Mouse (Mus musculus) neural tube, embryonic 11.5 days (tissue): Measurements from ENCODE around the gene Nudt13. TPM values are rescaled to one million over a fixed set of nuclear protein-coding genes. Genes with fewer than 3 reads are reported as not detected.

ENCODE experiments used
- ATAC-seq: fragments of 200-750 bp; cut with Nextera tagmentation; 2 replicates; pipeline ENCODE4 v1.8.0; 2017; ENCODE audit warnings: moderate number of reproducible peaks, mild to moderate bottlenecking, moderate TSS enrichment, moderate library complexity; ENCODE audit not compliant: insufficient read depth, low FRiP score, low TSS enrichment
- DNase-seq: peaks from one replicate; pipeline ENCODE4 v3.0.0-alpha.2; 2015; ENCODE audit warnings: low spot score
- H3K27ac ChIP-seq: fragments of 300-500 bp; sonication (generic); 2 replicates; pipeline ENCODE4 v1.5.1; 2014; ENCODE audit warnings: low read depth, mild to moderate bottlenecking, low read length
- H3K27me3 ChIP-seq: fragments of 300-500 bp; sonication (generic); 2 replicates; pipeline ENCODE4 v1.6.1; 2014; ENCODE audit warnings: mild to moderate bottlenecking, low read length, mixed read lengths; ENCODE audit not compliant: control insufficient read depth, insufficient read depth
- H3K36me3 ChIP-seq: fragments of 300-500 bp; sonication (generic); 2 replicates; pipeline ENCODE4 v1.6.1; 2014; ENCODE audit warnings: mild to moderate bottlenecking, low read length, moderate library complexity, mixed read lengths; ENCODE audit not compliant: control insufficient read depth, insufficient read depth
- H3K4me1 ChIP-seq: fragments of 300-500 bp; sonication (generic); 2 replicates; pipeline ENCODE4 v1.6.1; 2014; ENCODE audit warnings: low read length, mixed read lengths; ENCODE audit not compliant: control insufficient read depth, insufficient read depth
- H3K4me2 ChIP-seq: fragments of 300-500 bp; sonication (generic); 2 replicates; pipeline ENCODE4 v1.6.1; 2014; ENCODE audit warnings: low read depth, mild to moderate bottlenecking, moderate library complexity
- H3K4me3 ChIP-seq: fragments of 300-500 bp; sonication (generic); 2 replicates; pipeline ENCODE4 v1.5.1; 2014; ENCODE audit warnings: low read depth, low read length
- H3K9ac ChIP-seq: fragments of 300-500 bp; sonication (generic); 2 replicates; pipeline ENCODE4 v1.6.1; 2014; ENCODE audit warnings: mild to moderate bottlenecking, low read length
- H3K9me3 ChIP-seq: fragments of 300-500 bp; sonication (generic); 2 replicates; pipeline ENCODE4 v1.6.1; 2016; ENCODE audit warnings: low read length; ENCODE audit not compliant: control insufficient read depth
- WGBS: fragments of 180-500 bp; shearing (Covaris S2); extraction: QIAGEN DNeasy Blood & Tissue Kit; methylation state at CpG from one replicate; pipeline ENCODE4 v1.1.7; 2014; 5-methylcytosine and 5-hydroxymethylcytosine counted together
- polyA plus RNA-seq: library from polyadenylated mRNA; unstranded; fragments of >200 nt; fragmentation: Nextera tagmentation; extraction: Ambion mirVana; gene quantifications from 2 replicates; pipeline ENCODE4 v1.2.1, GENCODE M21; 2014

The Nudt13 gene
- polyA plus RNA-seq, 1 experiment from 2014 or later: 8.1 TPM

DNA sequence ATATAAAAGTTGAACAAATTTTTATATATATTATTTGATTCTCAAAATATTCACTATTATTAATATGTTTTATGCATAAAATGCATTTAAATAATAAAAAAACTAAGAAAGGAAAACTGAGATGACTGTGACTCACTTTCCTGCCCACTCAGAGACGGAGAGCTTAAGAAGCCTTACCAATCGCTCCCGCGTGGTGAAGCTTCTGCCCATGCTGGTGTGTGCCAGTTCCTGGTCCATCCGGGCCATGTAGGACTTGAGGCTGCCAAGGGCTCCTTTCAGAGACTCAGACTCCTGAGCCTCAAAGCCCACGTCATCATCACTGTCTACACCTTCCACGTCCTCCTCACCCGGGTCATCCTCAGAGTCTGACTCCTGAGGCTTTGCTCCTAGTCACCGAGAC lies 29.7 kb downstream of the Nudt13 start:
- DNase-seq: no peak
- no peak for ATAC-seq
- Histone ChIP-seq H3K9ac (no peak overlapping the region), H3K4me3 (no peak overlapping the region), H3K27me3 (no peaks in the 10 kb centered on the region), H3K36me3 (peaks cover 12% of the 10 kb centered on the region), H3K27ac (no peak overlapping the region), H3K4me2 (no peak overlapping the region), H3K9me3 (no peaks in the 10 kb centered on the region), H3K4me1 (no peaks in the 10 kb centered on the region)
- 97% methylated on average over 9 of the region's 9 CpGs for WGBS

DNA sequence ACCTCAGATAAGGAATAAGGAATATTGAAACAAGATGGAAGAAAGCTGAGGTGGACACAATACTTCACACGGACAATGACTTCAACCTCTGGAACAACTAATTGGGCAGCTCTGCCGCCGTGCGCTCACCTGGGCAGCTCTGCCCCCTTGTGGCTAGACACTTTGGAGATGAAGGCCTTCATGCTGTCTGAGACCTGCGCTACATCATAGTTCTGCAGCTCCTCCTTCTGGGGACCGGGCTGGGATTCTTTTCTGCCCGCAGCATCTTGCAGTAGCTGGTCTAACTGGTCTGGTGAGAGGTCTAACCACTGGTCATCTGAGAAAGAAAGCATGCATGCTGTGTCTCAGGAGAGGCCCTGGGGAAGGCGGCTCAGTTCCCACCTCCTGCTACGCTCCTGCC lies 34.0 kb downstream of the Nudt13 start:
- Histone ChIP-seq H3K27me3 (no peaks in the 10 kb centered on the region), H3K4me2 (no peak overlapping the region), H3K27ac (no peak overlapping the region), H3K4me1 (no peaks in the 10 kb centered on the region), H3K9me3 (no peaks in the 10 kb centered on the region), H3K4me3 (no peak overlapping the region), H3K9ac (no peak overlapping the region), H3K36me3 (peaks cover 9% of the 10 kb centered on the region)
- DNase-seq (no peak), ATAC-seq (no peak)
- WGBS: 81% methylated on average over 9 of the region's 9 CpGs

DNA sequence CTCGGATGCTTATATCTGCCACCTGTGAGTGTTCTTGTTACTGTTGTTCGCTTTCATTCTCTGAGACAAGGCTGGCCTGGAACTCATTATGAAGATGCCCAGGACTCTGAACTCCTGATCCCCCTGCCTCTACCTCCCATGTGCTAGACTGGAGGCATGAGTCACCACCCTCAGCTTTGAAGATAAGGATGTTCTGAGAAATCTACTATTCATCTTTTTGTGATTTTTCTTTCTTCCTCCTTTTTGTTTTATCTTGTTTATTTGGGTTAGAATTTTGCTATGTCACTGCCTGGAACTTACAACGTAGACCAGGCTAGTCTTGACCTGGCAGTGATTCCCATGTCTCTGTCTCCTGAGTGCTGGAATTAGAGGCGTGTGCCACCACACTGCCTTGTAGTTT lies 36.8 kb downstream of the Nudt13 start:
- Histone ChIP-seq H3K4me1 (no peaks in the 10 kb centered on the region), H3K9ac (no peak overlapping the region), H3K36me3 (peaks cover 11% of the 10 kb centered on the region), H3K27ac (no peak overlapping the region), H3K27me3 (no peaks in the 10 kb centered on the region), H3K4me3 (no peak overlapping the region), H3K4me2 (no peak overlapping the region), H3K9me3 (no peaks in the 10 kb centered on the region)
- ATAC-seq: no peak
- 92% methylated on average over 4 of the region's 4 CpGs for WGBS
- no peak for DNase-seq

DNA sequence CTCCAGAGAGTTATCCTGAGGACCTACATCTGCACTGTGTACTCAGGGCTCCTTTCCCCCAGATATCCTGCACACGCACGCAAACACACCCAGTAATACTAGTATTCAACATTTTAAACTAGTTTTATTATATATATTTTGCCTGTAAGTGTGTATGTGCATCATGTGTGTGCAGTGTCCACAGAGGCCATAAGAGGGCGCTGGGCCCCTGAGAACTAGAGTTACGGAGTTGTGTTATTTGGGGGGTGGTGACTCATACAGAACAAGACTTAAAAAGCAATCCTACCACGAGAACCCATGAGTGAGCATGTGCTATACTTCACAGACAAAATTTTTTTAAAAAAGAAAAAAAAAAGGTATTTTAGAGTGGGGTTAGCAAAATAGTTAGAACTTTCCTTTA lies 44.9 kb downstream of the Nudt13 start:
- WGBS: 97% methylated on average over 5 of the region's 5 CpGs
- H3K36me3 ChIP-seq: peaks cover 14% of the 10 kb centered on the region
- no peaks in the 10 kb centered on the region; the same call in 1 of the 2 replicates for H3K9me3 ChIP-seq

DNA sequence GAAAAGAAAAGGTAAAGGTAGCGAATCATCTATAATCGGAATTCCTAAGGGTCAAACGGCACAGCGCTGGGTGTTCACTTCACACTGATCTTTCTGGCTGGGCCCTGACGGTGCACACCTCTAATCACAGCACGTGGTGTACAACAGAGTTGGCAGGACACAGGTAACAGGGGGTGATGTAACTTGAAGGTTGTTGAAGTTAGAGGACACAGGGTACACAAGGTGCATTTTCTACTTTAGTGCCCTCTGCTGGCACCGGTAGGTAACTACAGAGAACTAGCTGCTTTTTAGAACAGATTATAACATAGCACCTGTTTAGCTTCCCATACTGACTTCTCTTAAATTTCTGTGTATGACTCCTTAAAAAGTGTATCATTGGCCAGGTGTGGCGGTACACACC lies 45.7 kb downstream of the Nudt13 start:
- no peak for DNase-seq
- H3K4me1 ChIP-seq: no peaks in the 10 kb centered on the region
- no peaks in the 10 kb centered on the region; the same call in 1 of the 2 replicates for H3K9me3 ChIP-seq
- H3K9ac ChIP-seq: no peak overlapping the region
- no peak overlapping the region for H3K4me3 ChIP-seq
- ATAC-seq: no peak
- peaks cover 14% of the 10 kb centered on the region for H3K36me3 ChIP-seq
- no peak overlapping the region for H3K4me2 ChIP-seq
- no peaks in the 10 kb centered on the region for H3K27me3 ChIP-seq
- no peak overlapping the region for H3K27ac ChIP-seq
- 84% methylated on average over 8 of the region's 8 CpGs for WGBS

More for the DNA sequence above, 44.9 kb downstream of the Nudt13 start:
- Histone ChIP-seq H3K4me3 (no peak overlapping the region), H3K4me1 (no peaks in the 10 kb centered on the region), H3K27ac (no peak overlapping the region), H3K4me2 (no peak overlapping the region), H3K9ac (no peak overlapping the region), H3K27me3 (no peaks in the 10 kb centered on the region)
- no peak for ATAC-seq
- DNase-seq: no peak

DNA sequence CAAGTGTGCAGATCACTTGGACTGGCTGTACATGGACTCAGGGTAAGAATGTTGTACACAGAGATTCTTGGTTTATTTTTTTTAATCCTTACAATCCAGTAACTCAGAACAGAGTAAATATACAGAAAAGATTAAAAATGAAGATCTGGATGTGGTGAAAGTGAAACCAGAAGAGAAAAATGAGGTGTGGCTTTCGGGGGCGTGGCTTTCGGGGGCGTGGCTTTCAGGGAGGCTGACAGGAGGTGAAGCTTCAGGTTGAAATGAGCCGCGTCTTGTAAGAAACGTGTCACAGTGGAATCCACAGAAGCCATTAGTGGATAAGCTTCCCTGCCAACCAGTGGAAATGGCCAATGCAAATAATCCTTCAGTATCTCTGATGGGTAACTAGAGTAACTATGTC lies 46.4 kb downstream of the Nudt13 start:
- H3K27me3 ChIP-seq: no peaks in the 10 kb centered on the region
- DNase-seq (no peak), ATAC-seq (no peak)
- H3K9ac ChIP-seq: no peak overlapping the region
- peaks cover 14% of the 10 kb centered on the region for H3K36me3 ChIP-seq
- WGBS: 85% methylated on average over 7 of the region's 7 CpGs
- H3K9me3 ChIP-seq: no peaks in the 10 kb centered on the region; the same call in 1 of the 2 replicates
- no peak overlapping the region for H3K4me3 ChIP-seq
- no peak overlapping the region for H3K27ac ChIP-seq
- no peak overlapping the region for H3K4me2 ChIP-seq
- no peaks in the 10 kb centered on the region for H3K4me1 ChIP-seq

DNA sequence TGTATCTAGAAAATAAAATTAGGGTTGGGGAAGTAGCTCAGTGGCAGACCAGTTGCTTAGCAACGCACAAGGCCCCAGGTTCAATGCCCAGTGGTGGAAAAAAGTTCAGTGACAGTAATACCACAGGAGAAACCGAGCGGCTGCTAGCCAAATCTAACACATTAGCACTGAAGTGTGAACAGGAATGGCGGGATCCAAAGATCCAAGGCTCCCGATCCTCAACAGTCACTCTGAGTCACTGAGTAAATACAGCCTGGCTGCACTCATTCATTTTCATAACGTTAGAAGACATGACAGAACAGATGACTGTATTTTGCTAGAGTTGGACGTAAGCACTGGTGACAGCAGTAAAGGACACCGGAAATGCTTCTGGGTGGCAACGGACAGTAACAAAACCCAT lies 51.4 kb downstream of the Nudt13 start:
- Histone ChIP-seq H3K4me2 (no peak overlapping the region; the same call in 1 of the 2 replicates), H3K4me3 (no peak overlapping the region), H3K27ac (no peak overlapping the region), H3K4me1 (peaks cover 2% of the 10 kb centered on the region; the same call in 1 of the 2 replicates), H3K36me3 (peaks cover 5% of the 10 kb centered on the region; the same call in 1 of the 2 replicates), H3K9ac (no peak overlapping the region), H3K27me3 (no peaks in the 10 kb centered on the region), H3K9me3 (no peaks in the 10 kb centered on the region)
- ATAC-seq (no peak), DNase-seq (no peak)
- WGBS: 89% methylated on average over 9 of the region's 9 CpGs

DNA sequence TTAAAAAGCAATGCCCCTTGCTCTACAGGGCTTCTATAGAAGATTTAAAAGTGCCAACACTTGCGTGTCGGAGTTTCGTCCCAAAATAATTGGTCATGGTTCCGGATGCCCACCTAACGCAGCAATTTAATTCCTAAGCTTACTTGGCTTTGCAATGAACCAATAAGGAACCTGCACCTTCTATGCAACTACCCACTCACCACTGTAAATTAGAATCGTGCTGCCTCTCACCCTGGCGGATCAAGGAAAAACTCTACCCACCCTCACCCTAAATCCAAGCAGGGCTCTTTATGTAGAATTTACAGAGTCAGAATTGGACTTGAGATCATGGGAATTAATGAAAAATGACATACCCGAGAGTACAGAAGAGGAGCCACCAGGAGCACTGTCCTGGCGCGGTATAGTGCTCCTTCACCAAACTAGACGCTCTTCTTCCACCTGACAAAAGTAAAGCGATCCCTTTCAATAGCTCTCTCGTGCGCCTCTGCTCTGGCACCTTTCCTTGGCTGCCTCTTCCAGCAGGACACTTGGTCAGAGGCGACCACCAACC lies 53.0 kb downstream of the Nudt13 start:
- 6% methylated on average over 15 of the region's 15 CpGs for WGBS
- DNase-seq: no peak
- Histone ChIP-seq H3K9ac (peak overlapping the region; percentile 95), H3K9me3 (no peaks in the 10 kb centered on the region), H3K36me3 (peaks cover 5% of the 10 kb centered on the region; the same call in 1 of the 2 replicates), H3K4me1 (peaks cover 2% of the 10 kb centered on the region; the same call in 1 of the 2 replicates), H3K27ac (no peak overlapping the region), H3K27me3 (no peaks in the 10 kb centered on the region), H3K4me2 (peak overlapping the region; percentile 76), H3K4me3 (peak overlapping the region; percentile 84)
- peak; percentile 27 for ATAC-seq

DNA sequence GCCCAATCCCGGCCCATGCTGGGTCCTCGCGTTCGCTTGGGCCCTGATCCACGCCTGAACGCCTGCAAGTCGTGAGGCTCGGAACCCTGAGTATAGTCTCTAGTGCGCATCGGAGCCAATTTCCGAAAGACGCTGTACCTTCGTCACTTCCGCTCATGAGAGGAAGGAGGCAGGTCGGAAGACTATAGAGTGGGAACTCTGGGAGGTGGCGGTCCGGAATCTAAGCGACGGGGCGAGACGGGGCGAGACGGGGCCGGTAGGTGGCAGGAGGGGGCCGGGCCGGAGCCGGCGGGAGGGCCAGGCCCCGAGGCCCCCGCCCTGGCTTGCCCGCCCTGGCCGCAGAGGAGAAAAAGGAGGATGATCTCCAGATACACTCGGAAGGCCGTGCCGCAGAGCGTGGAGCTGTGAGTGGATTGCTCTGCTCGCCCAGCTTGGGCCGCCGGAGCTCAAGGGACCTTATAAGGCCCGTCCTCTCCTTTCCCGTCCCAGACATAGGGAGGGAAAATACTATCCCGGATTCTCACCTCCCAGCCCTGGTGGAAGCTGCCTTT lies 53.6 kb downstream of the Nudt13 start, which contains the start of the genes Ecd and Fam149b:
Gene Ecd (minus strand): TSS at position 131 of the 551 bp plus-strand sequence.
Gene Fam149b (plus strand): TSS at position 172 of the 551 bp plus-strand sequence.
- peak within 1 kb of the TSS; percentile 95 for H3K9ac ChIP-seq
- under 1% methylated on average over 40 of the region's 42 CpGs for whole genome bisulfite sequencing
- peaks cover 5% of the 10 kb centered on the region; the same call in 1 of the 2 replicates for H3K36me3 ChIP-seq
- DNase-seq (peak; percentile 95), ATAC-seq (peak; percentile 97)
- peak within 1 kb of the TSS; percentile 76 for H3K4me2 ChIP-seq
- peak within 1 kb of the TSS; percentile 86 for H3K27ac ChIP-seq
- H3K9me3 ChIP-seq: no peaks in the 10 kb centered on the region
- H3K4me3 ChIP-seq: peak within 1 kb of the TSS; percentile 84
- no peaks in the 10 kb centered on the region for H3K27me3 ChIP-seq
- peaks cover 2% of the 10 kb centered on the region; the same call in 1 of the 2 replicates for H3K4me1 ChIP-seq
